Mouse (Mus musculus) E14TG2a.4 (cell line): ENCODE data around the gene Tmem50b.

Experiments
- CTCF ChIP-seq: conservative IDR thresholded peaks from 2 replicates; pipeline ENCODE4 v1.5.1; 2014; ENCODE audit warnings: low read length
- NANOG ChIP-seq: IDR thresholded peaks from 2 replicates; pipeline ENCODE4 v1.6.1; 2014; ENCODE audit warnings: borderline replicate concordance, low read length, mixed read lengths
- POU5F1 ChIP-seq: IDR thresholded peaks from 2 replicates; pipeline ENCODE4 v1.6.1; 2014; ENCODE audit warnings: low read length, borderline replicate concordance

- no peak for TF ChIP-seq CTCF
- TF ChIP-seq POU5F1, result no peak
- no peak for TF ChIP-seq NANOG
Measured at GRCm38 (mm10) chr16:91532429-91532828, 65.2 kb downstream of the Tmem50b start.
